Mouse (Mus musculus) NIH3T3 (cell line): ENCODE measurements around the gene Foxg1.

ENCODE experiments used
- DNase-seq: peaks from one replicate; pipeline ENCODE4 v3.0.0-alpha.2; 2012; ENCODE audit warnings: low read depth

Gene Foxg1

GRCm38 (mm10) chr12:49385631-49385990 is 3.2 kb downstream of the Foxg1 start:
- no peak for DNase-seq

DNA sequence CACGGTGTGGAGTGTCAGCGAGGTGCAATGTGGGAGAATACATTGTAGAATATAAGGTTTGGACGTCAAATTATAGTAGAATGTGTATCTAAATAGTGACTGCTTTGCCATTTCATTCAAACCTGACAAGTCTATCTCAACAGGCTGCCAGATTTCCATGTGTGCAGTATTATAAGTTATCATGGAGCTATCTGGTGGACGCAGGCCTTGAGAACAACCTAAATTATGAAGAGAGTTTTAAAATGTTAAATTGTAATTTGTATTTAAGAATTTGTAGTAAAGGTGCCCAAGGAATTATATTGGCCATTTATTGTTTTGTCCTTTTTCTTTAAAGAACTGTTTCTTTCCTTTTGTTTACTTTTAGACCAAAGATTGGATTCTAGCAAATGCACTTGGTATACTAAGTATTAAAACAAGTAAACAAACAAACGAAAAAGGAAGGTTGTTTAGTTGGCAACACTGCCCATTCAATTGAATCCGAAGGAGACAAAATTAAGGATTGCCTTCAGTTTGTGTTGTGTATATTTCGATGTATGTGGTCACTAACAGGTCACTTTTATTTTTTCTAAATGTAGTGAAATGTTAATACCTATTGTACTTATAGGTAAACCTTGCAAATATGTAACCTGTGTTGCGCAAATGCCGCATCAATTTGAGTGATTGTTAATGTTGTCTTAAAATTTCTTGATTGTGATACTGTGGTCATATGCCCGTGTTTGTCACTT is 3.8 kb downstream of the Foxg1 start:
- DNase-seq = peak; percentile 48

DNA sequence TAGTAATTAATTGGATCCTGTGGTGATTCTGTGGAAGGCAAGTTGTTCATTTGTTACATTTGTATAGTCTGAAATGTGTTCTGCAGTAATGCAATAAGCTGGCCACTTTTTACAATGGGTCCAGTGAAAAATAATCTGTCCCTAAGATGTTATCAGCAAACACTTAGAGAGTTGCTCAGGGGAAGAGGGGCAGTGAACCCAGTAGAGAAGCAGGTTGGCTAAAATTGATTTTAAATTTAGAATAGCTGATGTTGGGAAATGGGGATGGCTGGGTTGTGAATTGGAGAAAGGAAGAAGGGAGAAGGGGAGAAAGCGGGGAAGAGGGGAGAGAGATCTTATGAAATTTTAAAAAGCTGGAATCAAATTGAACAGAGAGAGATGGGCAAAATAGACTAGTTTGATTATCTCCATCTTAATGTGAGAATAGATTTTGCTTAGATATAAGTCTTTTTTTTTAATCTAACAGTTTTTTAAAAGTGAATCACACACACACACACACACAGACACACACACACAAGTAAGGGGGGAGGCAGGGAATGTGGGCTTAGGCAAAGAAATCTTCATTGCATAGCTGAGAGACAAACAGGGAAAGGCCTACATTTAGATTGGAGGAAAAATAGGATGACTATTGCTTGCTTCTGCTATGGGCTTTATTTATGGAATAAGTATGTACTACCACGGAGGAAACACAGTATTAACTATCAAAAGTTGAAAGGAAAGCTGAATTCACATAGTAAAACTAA is 5.6 kb downstream of the Foxg1 start:
- peak; percentile 67 for DNase-seq

DNA sequence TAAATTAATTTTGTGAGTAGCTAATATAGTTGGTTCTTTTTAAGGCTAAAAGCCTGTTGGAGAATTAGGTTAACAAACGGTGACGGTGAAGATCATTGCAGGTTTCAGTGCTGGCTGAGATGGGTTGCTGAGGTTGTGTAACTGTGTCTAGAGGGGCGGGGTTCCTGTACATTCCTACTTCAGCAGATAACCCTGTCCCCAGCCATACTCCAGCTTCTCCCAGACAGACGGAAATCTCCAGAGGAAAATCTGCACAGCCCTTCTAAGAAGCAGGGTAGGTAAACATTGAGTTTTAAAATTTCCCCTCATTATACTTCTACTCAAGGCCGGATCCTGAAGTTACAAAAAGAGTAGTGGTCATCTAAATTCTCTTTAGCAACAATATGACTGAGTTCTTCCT is 7.2 kb downstream of the Foxg1 start:
- peak; percentile 80 for DNase-seq

- DNase-seq = peak; percentile 82
Measured at GRCm38 (mm10) chr12:49390257-49390656, 7.8 kb downstream of the Foxg1 start.

DNA sequence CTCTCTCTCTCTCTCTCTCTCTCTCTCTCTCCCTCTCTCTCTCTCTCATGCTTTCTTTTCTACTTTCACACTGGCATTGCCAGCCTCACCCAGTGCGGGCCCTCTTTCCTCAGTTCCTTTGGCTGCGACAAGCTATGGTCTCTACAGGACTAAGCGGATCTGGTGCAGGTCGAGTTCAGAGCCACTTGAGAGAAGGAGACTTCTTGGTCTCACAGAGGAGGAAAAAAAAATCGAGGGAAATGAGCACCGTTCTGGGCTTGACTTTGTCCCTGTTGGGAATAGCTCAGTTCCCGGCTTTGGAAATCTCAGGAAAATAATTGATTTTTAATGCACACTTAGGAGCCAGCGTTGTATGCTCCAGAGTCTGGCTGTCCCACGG is 8.5 kb downstream of the Foxg1 start:
- no peak for DNase-seq

DNA sequence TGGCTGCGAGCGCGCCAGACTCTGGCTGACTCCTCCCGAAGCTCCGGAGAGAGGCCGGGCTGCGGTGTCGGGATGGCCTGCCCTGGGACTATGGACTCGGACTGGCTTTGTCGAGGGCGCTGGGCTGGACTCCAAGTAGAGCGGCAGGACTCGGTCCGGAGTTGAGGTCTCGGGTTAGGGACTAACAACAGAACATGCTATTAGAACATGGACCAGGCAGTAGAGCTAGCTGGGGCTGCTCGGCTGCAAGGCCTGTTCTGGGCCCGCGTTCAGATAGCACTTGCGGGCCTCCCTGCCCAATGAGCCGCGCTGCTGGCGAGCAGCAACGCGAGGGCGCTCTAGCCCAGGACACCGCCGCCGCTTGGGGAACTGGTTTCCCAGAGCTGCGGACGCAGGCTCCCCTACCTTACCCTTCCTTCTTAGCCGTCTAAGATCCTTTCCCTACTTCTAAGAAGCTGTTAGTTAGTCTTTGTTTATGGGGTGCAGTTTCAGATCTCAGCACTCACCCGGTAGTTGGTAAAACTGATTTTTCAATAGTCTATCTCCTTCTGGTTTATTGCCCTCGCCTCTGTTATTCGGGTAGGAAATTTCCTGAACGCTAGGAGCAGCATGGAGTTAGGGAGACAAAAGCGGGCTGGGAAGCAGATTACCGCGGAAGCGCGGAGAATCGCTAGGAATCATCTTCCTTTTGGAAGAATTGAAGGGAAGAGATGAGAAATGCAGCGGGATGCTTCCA is 9.0 kb downstream of the Foxg1 start:
- peak; percentile 93 for DNase-seq

- no peak for DNase-seq
Measured at GRCm38 (mm10) chr12:49392041-49392390, 9.6 kb downstream of the Foxg1 start.

DNA sequence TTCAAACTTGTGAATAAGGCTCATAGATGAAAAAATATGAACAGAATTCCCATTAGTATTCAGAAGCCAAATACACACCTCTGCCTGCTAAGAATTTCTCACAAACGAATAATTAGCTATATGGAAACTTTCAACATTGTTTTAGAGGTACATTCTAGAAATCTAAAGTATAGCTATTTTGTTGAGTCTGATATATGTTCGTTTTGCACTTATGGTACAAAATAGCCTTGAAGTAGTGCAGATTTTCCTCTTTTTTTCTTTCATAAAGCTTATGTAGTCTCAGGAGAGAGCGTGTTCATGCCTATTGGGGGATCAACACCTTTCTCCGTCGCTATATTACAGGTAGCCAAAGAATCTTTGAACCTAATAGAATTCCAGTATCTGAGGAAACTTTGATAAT is 10.4 kb downstream of the Foxg1 start:
- DNase-seq = peak; percentile 42

DNA sequence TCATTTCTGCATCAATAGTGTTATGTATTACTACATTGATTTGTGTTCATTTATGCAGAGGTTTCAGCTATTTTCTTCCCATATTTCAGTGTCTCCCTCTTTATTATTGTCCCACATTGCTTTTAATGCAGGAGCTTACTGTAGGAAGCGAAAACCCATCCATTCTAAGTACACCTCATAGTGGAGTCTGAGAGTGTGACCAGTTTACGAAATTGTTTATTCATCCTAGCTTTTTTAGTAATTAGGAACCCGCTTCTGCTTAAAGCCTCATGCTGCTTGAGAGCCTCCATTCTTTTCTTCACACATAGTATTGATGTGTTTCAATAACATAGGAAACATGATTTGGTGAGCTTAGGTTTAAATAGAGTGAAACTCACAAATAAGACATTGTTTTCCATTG is 11.2 kb downstream of the Foxg1 start:
- DNase-seq = peak; percentile 53

DNA sequence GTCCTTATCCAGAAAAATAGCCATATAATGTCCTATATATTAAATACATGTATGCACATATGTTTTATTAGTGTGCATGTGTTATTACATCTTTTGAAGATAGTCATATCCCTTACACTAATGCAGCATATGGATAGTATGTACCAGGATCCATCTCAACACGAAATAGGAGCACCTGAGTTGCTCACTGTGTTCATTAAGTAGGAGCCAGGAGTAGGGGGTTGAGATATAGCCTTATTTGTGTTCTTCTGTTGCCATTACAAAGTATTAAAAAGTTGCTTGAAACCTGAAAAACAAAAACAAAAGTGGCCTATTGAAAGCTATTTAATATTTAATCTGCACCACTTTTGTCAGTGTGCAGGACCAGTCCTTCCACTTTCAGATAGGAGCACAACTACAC is 11.7 kb downstream of the Foxg1 start:
- peak; percentile 58 for DNase-seq

GRCm38 (mm10) chr12:49394836-49395235 is 12.4 kb downstream of the Foxg1 start:
- DNase-seq = peak; percentile 83

GRCm38 (mm10) chr12:49395969-49396368 is 13.5 kb downstream of the Foxg1 start:
- DNase-seq = peak; percentile 45

- DNase-seq = peak; percentile 41
Measured at GRCm38 (mm10) chr12:49396776-49397175, 14.3 kb downstream of the Foxg1 start.

DNA sequence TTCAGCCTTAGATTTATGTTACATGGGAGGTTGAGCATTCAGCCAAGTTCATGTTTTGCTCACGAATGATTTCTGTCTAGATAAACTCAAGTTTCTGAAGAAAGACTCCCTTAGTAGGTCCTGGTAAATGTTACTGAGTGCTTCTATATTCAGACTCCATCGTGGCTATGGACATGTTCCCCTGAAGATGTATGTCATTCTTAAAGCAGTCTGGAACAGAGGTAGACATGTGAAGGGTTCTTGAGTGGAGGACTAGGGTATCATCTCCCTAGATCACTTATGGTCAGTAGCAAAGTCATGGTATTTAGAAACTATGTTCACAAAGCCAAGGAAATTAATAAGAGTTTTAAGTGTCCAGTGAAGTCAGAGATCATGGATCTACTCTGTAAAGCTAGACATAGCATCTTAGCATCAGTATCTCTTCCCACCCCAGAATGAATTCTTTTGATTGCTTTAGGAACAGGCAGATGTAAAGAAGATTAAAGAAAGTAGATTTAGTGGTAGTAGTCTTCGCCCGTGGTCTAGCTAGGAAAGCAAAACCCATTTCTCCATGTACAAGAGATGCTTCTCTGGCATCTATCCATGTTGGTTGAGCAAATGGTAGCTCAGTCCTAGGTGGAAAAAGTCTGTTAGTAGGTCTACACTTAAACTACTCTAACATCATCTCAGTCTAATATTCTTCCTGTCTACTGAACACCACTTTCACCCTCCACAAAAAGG is 15.1 kb downstream of the Foxg1 start:
- DNase-seq = peak; percentile 56

DNA sequence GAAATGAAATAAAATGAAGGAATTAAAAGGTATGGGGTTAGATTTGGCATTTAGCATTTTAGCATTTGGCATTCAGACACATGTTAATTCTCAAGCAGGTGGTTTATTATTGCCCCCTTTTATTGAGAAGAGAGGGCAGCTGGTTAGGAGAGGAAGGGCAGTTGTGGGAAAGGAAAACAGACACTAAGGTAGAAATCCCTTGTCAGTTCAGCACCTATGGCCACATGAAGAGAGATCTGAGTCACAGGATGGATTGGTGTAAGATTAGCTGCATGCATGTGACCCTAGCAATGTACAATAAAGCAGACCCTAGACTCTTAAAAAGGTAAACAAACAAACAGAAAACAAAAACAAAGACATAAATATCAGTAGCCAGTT is 15.7 kb downstream of the Foxg1 start:
- peak; percentile 51 for DNase-seq

- DNase-seq = peak; percentile 45
Measured at GRCm38 (mm10) chr12:49398636-49399035, 16.2 kb downstream of the Foxg1 start.

- no peak for DNase-seq
Measured at GRCm38 (mm10) chr12:49399611-49400010, 17.2 kb downstream of the Foxg1 start.

DNA sequence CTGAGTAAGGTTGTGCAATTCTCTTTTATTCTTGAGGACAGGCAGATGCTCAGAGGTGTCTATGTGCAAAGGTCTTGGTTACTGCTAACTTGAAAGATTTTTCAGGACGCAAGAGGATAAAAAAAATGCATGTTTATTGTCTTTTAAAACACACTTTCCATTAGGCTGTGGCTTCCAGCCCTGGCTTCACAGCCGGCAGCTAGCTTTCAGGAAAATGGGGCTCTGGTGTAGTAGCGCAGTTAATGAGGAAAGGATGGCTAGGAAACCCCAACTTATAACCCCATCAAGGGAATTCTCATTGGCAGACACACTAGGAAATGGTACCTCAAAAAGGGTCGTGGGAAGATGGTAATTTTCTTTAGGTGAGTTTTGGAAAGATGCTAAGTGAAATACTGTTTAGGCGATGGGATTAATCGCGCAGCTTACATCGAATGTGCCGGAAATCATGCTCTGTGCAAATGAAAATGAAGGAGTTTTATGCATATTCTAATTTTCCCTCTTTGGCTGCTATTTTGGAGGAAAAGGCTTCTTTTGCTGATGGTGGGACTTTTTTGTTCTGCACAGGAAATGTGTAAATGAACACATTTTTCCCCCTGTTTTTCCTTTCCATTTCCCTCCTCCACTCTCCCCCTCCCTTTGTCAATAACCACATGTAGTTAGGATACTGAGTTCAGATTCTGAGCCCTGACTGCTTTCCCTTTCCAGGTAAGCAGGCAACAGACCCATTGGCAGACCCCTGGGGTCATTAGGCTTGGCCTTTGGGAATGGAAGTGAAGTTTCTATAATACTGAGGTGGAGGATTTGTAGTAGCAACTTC is 17.8 kb downstream of the Foxg1 start:
- peak; percentile 63 for DNase-seq

DNA sequence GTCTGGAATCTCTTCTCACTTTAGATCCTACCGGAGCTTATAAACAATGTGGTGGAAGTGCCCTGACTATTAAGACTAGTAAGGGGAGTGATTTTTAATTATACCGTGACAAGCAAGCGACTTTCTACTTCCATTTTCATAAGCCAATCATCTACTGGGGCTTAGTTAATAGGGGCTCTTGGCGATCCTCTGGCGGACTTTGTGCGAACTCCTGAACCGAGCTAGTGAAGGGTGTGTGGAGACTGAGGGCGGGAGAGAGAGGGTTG is 18.3 kb downstream of the Foxg1 start:
- no peak for DNase-seq

GRCm38 (mm10) chr12:49401119-49401795 is 18.8 kb downstream of the Foxg1 start:
- peak; percentile 96 for DNase-seq
